Mouse (Mus musculus) right cerebral cortex, adult 2 months (tissue): ENCODE measurements around the gene Cdc42ep3.
A peak's percentile ranks its signal among the peaks of the same experiment; 100 is the strongest.

Experiments
- DNase-seq, 2 experiments: peaks; one replicate each; pipeline ENCODE4 v3.0.0; 2021 to 2022; ENCODE audit warnings: low spot score in 2 of 2

The Cdc42ep3 gene

GRCm38 (mm10) chr17:79354444-79355270 lies at the start of gene Cdc42ep3:
Cdc42ep3 (minus strand) TSS chr17:79355091.
- peak; percentile 65 to 66 for DNase-seq

GRCm38 (mm10) chr17:79400356-79400755 lies 45.5 kb upstream of the Cdc42ep3 start:
- DNase-seq: no peak

- DNase-seq: no peak
Measured at GRCm38 (mm10) chr17:79398416-79398815, 43.5 kb upstream of the Cdc42ep3 start.

- DNase-seq: peak in 1 of 2 experiments; percentile 5
Measured at GRCm38 (mm10) chr17:79394799-79395198, 39.9 kb upstream of the Cdc42ep3 start.

GRCm38 (mm10) chr17:79393886-79394285 lies 39.0 kb upstream of the Cdc42ep3 start:
- no peak for DNase-seq

- no peak for DNase-seq
Measured at GRCm38 (mm10) chr17:79387465-79388066, 32.7 kb upstream of the Cdc42ep3 start.

- no peak for DNase-seq
Measured at GRCm38 (mm10) chr17:79381485-79381884, 26.6 kb upstream of the Cdc42ep3 start.

GRCm38 (mm10) chr17:79379191-79379590 lies 24.3 kb upstream of the Cdc42ep3 start:
- no peak for DNase-seq

GRCm38 (mm10) chr17:79376434-79377210 lies 21.7 kb upstream of the Cdc42ep3 start:
- DNase-seq: no peak

- DNase-seq: no peak
Measured at GRCm38 (mm10) chr17:79372973-79373372, 18.1 kb upstream of the Cdc42ep3 start.

GRCm38 (mm10) chr17:79364749-79365450 lies 10.0 kb upstream of the Cdc42ep3 start:
- DNase-seq: no peak

- no peak for DNase-seq
Measured at GRCm38 (mm10) chr17:79356071-79356601, 1.2 kb upstream of the Cdc42ep3 start.

GRCm38 (mm10) chr17:79355271-79355991 lies 540 bp upstream of the Cdc42ep3 start:
- peak; percentile 70 to 72 for DNase-seq

GRCm38 (mm10) chr17:79354174-79354443 lies 782 bp downstream of the Cdc42ep3 start:
- DNase-seq: no peak

GRCm38 (mm10) chr17:79353446-79354173 lies 1.3 kb downstream of the Cdc42ep3 start:
- DNase-seq: no peak

GRCm38 (mm10) chr17:79350751-79351191 lies 4.1 kb downstream of the Cdc42ep3 start:
- DNase-seq: no peak

- DNase-seq: no peak
Measured at GRCm38 (mm10) chr17:79349371-79349770, 5.5 kb downstream of the Cdc42ep3 start.

GRCm38 (mm10) chr17:79347920-79348589 lies 6.8 kb downstream of the Cdc42ep3 start:
- DNase-seq: no peak

- no peak for DNase-seq
Measured at GRCm38 (mm10) chr17:79347291-79347690, 7.6 kb downstream of the Cdc42ep3 start.
